Mouse (Mus musculus) heart, embryonic 11.5 days (tissue): ENCODE measurements around the gene 3110009E18Rik. TPM values are rescaled to one million over a fixed set of nuclear protein-coding genes. Genes with fewer than 3 reads are reported as not detected.

Experiments used
- ATAC-seq: fragments of 200-750 bp; cut with Nextera tagmentation; replicated peaks from 2 replicates; pipeline ENCODE4 v1.8.0; 2017; ENCODE audit warnings: moderate library complexity; ENCODE audit not compliant: insufficient number of reproducible peaks, low FRiP score, low TSS enrichment
- H3K27ac ChIP-seq: fragments of 300-500 bp; sonication (generic); 2 replicates; pipeline ENCODE4 v1.5.1; 2014; ENCODE audit warnings: mild to moderate bottlenecking, low read depth, low read length
- H3K27me3 ChIP-seq: fragments of 300-500 bp; sonication (generic); 2 replicates; pipeline ENCODE4 v1.6.1; 2014; ENCODE audit warnings: mild to moderate bottlenecking, low read length, mixed read lengths; ENCODE audit not compliant: control insufficient read depth, insufficient read depth
- H3K36me3 ChIP-seq: fragments of 300-500 bp; sonication (generic); 2 replicates; pipeline ENCODE4 v1.6.1; 2014; ENCODE audit warnings: mild to moderate bottlenecking, low read length, moderate library complexity, mixed read lengths; ENCODE audit not compliant: control insufficient read depth, insufficient read depth
- H3K4me1 ChIP-seq: fragments of 300-500 bp; sonication (generic); 2 replicates; pipeline ENCODE4 v1.6.1; 2014; ENCODE audit warnings: low read length; ENCODE audit not compliant: control insufficient read depth, insufficient read depth
- H3K4me2 ChIP-seq: fragments of 300-500 bp; sonication (generic); 2 replicates; pipeline ENCODE4 v1.6.1; 2014; ENCODE audit warnings: mild to moderate bottlenecking, moderate library complexity
- H3K4me3 ChIP-seq: fragments of 300-500 bp; sonication (generic); 2 replicates; pipeline ENCODE4 v1.5.1; 2014; ENCODE audit warnings: low read depth, low read length
- H3K9ac ChIP-seq: fragments of 300-500 bp; sonication (generic); 2 replicates; pipeline ENCODE4 v1.6.1; 2014; ENCODE audit warnings: mild to moderate bottlenecking, low read depth, low read length, moderate library complexity
- H3K9me3 ChIP-seq: fragments of 300-500 bp; sonication (generic); replicated peaks from 2 replicates; pipeline ENCODE4 v1.6.1; 2016; ENCODE audit warnings: low read length; ENCODE audit not compliant: control insufficient read depth
- WGBS: fragments of 180-500 bp; shearing (Covaris S2); extraction: QIAGEN DNeasy Blood & Tissue Kit; methylation state at CpG from one replicate; pipeline ENCODE4 v1.1.7; 2014; ENCODE audit not compliant: insufficient replicate concordance; 5-methylcytosine and 5-hydroxymethylcytosine counted together
- polyA plus RNA-seq: library from polyadenylated mRNA; unstranded; fragments of >200 nt; fragmentation: Nextera tagmentation; extraction: Ambion mirVana; gene quantifications from 2 replicates; pipeline ENCODE4 v1.2.1, GENCODE M21; 2014

The 3110009E18Rik gene
- polyA plus RNA-seq, 1 experiment from 2014 or later, result 13.1 TPM

GRCm38 (mm10) chr1:120190946-120191345, 70.0 kb downstream of the 3110009E18Rik start:
- Histone ChIP-seq H3K27ac (no peak overlapping the region), H3K4me3 (no peak overlapping the region), H3K27me3 (no peaks in the 10 kb centered on the region), H3K4me2 (no peak overlapping the region), H3K9ac (no peak overlapping the region), H3K36me3 (no peaks in the 10 kb centered on the region), H3K4me1 (no peaks in the 10 kb centered on the region), H3K9me3 (no peaks in the 10 kb centered on the region; the same call in 1 of the 2 replicates)
- 77% methylated on average over 6 of the region's 6 CpGs for WGBS
- no peak for ATAC-seq

GRCm38 (mm10) chr1:120192321-120192720, 71.3 kb downstream of the 3110009E18Rik start:
- ATAC-seq, result no peak
- H3K27me3 ChIP-seq, result 0 out of 2 replicates have a peak, but pooled peaks cover 2% of the 10 kb centered on the region
- no peaks in the 10 kb centered on the region; the same call in 1 of the 2 replicates for H3K9me3 ChIP-seq
- H3K4me3 ChIP-seq, result no peak overlapping the region
- H3K36me3 ChIP-seq, result no peaks in the 10 kb centered on the region
- H3K9ac ChIP-seq, result no peak overlapping the region
- H3K4me1 ChIP-seq, result no peaks in the 10 kb centered on the region
- WGBS, result 76% methylated on average over 6 of the region's 6 CpGs
- no peak overlapping the region for H3K4me2 ChIP-seq
- no peak overlapping the region for H3K27ac ChIP-seq

DNA sequence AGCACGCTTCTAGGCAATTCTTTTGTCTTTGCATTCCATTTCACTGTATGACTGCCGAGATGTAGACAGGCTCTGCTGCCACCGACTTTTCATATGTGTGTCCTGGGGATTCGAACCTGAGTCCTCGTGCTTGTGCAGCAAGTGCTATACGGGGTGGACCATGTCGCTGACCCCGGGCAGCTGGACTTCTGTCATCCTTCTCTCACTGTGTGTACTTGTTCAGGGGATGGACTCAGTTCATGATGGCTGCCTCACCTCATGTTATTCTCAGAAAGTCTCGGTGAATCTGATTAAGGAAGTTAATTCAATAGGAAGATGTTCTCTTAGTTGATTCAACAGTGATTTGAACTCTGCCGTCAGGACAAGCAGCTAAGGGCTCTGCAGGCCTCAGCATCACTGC, 72.6 kb downstream of the 3110009E18Rik start:
- Histone ChIP-seq H3K9me3 (no peaks in the 10 kb centered on the region; the same call in 1 of the 2 replicates), H3K36me3 (no peaks in the 10 kb centered on the region), H3K4me2 (no peak overlapping the region), H3K4me3 (no peak overlapping the region), H3K27ac (no peak overlapping the region), H3K4me1 (no peaks in the 10 kb centered on the region), H3K9ac (no peak overlapping the region), H3K27me3 (0 out of 2 replicates have a peak, but pooled peaks cover 2% of the 10 kb centered on the region)
- ATAC-seq, result no peak
- 86% methylated on average over 10 of the region's 10 CpGs for WGBS

DNA sequence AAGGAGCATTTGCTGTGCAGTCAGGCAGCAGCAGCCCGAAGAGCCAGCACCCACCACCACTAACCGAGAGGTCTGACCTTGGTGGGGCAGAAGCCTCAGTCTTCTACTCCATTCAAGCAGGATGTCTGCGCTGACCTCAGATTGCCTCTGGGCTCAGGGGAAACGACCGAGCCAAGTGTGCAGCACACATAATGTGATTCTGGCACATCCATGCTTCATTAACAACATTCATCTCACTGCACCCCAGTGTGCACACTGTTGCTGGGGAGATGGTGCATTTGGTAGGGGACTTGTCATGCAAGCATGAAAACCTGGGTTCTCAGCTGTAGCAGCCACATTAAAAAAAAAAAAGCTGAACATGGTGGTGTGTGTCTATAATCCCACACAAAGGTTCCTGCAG, 75.0 kb downstream of the 3110009E18Rik start:
- WGBS, result 63% methylated on average over 5 of the region's 5 CpGs
- Histone ChIP-seq H3K4me3 (no peak overlapping the region), H3K9ac (no peak overlapping the region), H3K27ac (no peak overlapping the region), H3K36me3 (no peaks in the 10 kb centered on the region), H3K4me2 (no peak overlapping the region), H3K4me1 (no peaks in the 10 kb centered on the region), H3K27me3 (0 out of 2 replicates have a peak, but pooled peaks cover 2% of the 10 kb centered on the region), H3K9me3 (no peaks in the 10 kb centered on the region)
- no peak for ATAC-seq

DNA sequence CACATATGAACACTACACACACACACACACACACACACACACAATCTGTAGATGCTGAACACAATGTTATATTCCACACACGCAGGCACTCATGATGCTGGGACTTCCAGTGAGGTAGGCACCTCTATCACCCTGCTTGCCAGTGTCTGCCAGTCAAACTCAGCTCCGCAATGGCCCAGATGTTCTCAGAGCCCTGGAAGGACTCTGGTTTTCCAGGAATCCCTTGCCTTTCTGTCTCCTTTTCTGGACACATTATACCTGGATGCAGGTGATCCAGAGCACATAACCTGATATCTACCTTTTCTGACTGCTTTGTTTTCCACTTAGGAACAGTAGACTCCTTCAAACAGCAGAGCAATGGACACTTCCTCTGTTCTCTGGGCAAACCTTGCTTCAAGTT, 75.7 kb downstream of the 3110009E18Rik start:
- ATAC-seq, result no peak
- 76% methylated on average over 2 of the region's 2 CpGs for WGBS
- no peak overlapping the region for H3K27ac ChIP-seq
- H3K36me3 ChIP-seq, result no peaks in the 10 kb centered on the region
- no peaks in the 10 kb centered on the region for H3K9me3 ChIP-seq
- H3K4me2 ChIP-seq, result no peak overlapping the region
- no peak overlapping the region for H3K4me3 ChIP-seq
- 0 out of 2 replicates have a peak, but pooled peaks cover 2% of the 10 kb centered on the region for H3K27me3 ChIP-seq
- H3K4me1 ChIP-seq, result no peaks in the 10 kb centered on the region
- H3K9ac ChIP-seq, result no peak overlapping the region

DNA sequence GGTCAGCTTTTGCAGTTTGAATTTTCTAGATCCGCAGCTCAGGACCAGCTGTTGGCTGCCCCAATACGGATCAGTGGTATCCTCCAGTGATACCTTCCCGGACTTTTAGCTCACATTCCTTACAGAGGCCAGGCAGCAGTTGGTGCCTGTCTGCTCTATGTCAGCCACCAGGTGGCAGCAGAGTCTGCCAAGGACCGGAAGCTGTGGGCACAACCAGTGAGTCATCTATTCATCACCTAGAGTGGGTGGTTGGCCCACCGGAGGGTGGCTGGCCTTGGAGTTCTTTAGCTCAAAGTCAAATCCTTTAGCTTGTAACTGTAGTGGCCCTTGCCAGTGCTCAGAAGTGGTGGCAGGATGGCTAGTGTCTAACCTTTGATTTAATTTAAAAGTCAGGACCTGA, 76.2 kb downstream of the 3110009E18Rik start:
- ATAC-seq, result no peak; the same call in 1 of the 2 replicates

DNA sequence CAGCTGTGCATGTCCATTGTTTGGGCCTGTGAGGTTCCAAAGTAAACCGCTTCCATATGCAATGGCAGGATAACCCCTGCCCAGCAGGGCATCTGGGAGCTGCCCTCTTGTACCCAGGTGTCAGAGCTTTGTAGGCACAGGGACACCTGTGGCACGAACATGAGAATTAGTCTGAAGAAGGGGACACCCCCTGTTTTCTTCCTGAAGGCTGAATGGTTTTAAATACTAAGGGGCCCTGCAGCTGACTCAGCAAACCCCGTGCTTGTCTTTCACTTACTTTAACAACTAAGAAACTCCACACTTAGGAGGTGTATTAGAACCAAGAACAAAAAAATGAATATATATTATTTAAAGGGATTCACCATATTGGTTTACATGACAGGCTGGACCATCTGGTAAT, 77.2 kb downstream of the 3110009E18Rik start:
- Histone ChIP-seq H3K36me3 (no peaks in the 10 kb centered on the region), H3K4me2 (no peak overlapping the region), H3K9me3 (no peaks in the 10 kb centered on the region), H3K27me3 (0 out of 2 replicates have a peak, but pooled peaks cover 2% of the 10 kb centered on the region), H3K9ac (no peak overlapping the region), H3K4me1 (no peaks in the 10 kb centered on the region), H3K27ac (no peak overlapping the region), H3K4me3 (no peak overlapping the region)
- ATAC-seq, result no peak
- 64% methylated on average over 3 of the region's 3 CpGs for WGBS

More for the DNA sequence above, 76.2 kb downstream of the 3110009E18Rik start:
- no peaks in the 10 kb centered on the region for H3K9me3 ChIP-seq
- H3K4me3 ChIP-seq, result no peak overlapping the region
- no peaks in the 10 kb centered on the region for H3K36me3 ChIP-seq
- no peak overlapping the region for H3K27ac ChIP-seq
- 15% methylated on average over 5 of the region's 5 CpGs for WGBS
- H3K9ac ChIP-seq, result no peak overlapping the region
- H3K27me3 ChIP-seq, result 0 out of 2 replicates have a peak, but pooled peaks cover 2% of the 10 kb centered on the region
- H3K4me1 ChIP-seq, result no peaks in the 10 kb centered on the region
- H3K4me2 ChIP-seq, result no peak overlapping the region

DNA sequence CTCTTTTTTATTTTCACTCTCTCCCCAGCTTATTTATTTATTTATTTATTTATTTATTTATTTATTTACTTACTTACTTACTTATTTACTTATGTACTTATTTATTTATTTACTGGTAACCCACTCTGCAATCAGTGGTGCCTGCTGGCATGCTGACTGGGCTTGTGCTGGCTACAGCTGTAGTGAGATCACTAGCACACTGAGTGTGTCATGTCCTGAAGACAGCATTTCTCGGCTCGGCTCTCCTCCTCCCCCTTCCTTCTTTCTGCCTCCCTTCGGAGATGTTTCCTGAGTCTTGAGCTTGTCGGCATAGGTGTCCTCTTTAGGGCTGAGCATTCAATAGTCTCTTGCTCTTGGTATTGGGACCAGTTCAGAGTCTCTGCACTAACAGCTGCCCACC, 78.0 kb downstream of the 3110009E18Rik start:
- Histone ChIP-seq H3K4me3 (no peak overlapping the region), H3K4me1 (no peaks in the 10 kb centered on the region), H3K36me3 (no peaks in the 10 kb centered on the region), H3K9me3 (no peaks in the 10 kb centered on the region), H3K9ac (no peak overlapping the region), H3K27me3 (0 out of 2 replicates have a peak, but pooled peaks cover 2% of the 10 kb centered on the region), H3K27ac (no peak overlapping the region), H3K4me2 (no peak overlapping the region)
- 62% methylated on average over 4 of the region's 4 CpGs for WGBS
- ATAC-seq, result no peak

DNA sequence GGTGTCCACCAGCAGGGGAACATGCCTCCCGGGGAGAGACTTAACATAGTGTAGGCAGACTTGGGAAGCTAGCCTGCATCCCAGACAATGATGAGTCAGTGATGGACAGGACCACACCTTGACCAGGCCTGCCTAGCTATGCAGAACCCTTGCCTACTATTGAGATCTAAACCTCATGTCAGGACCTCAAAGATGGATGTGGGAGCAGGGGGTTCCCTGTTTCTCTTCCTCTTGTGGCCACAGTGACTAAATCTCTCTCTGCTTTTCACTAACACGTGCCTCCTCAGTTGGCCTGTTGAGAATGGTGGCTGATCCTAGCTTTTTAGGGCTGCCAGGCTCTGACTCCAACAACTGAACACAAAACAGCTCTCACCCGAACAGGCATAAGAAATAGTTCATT, 81.6 kb downstream of the 3110009E18Rik start:
- H3K4me2 ChIP-seq, result no peak overlapping the region
- H3K9me3 ChIP-seq, result no peaks in the 10 kb centered on the region
- no peaks in the 10 kb centered on the region for H3K36me3 ChIP-seq
- H3K4me1 ChIP-seq, result no peaks in the 10 kb centered on the region
- H3K27me3 ChIP-seq, result no peaks in the 10 kb centered on the region
- no peak overlapping the region for H3K27ac ChIP-seq
- WGBS, result 57% methylated on average over 3 of the region's 3 CpGs
- no peak for ATAC-seq
- no peak overlapping the region for H3K9ac ChIP-seq
- H3K4me3 ChIP-seq, result no peak overlapping the region
